Mouse (Mus musculus): ENCODE data around the gene Cox6b1. TPM values are rescaled to one million over a fixed set of nuclear protein-coding genes. Genes with fewer than 3 reads are reported as not detected.

Gene Cox6b1
- polyA plus RNA-seq, 1 experiment from 2014 or later: 1,037 TPM

- Histone ChIP-seq H3K36me3 (ENCODE audit: control insufficient read depth, insufficient read depth, low read length) (0 out of 2 replicates have a peak, but pooled peaks cover 3% of the 10 kb centered on the region), H3K9ac (ENCODE audit: low read depth, low read length) (no peak overlapping the region), H3K27me3 (ENCODE audit: control insufficient read depth, insufficient read depth, low read depth, low read length) (no peaks in the 10 kb centered on the region), H3K4me1 (ENCODE audit: control insufficient read depth, insufficient read depth, low read length) (peaks cover 16% of the 10 kb centered on the region), H3K4me2 (ENCODE audit: low read length) (no peak overlapping the region), H3K4me3 (ENCODE audit: low read depth, low read length) (no peak overlapping the region), H3K9me3 (replicated peaks; ENCODE audit: control insufficient read depth, low read length, poor library complexity, severe bottlenecking) (no peaks in the 10 kb centered on the region), H3K27ac (ENCODE audit: low read length) (no peak overlapping the region)
- ATAC-seq: no peak
- WGBS: 80% methylated on average over 9 of the region's 9 CpGs
Measured at GRCm38 (mm10) chr7:30590927-30591604, 34.9 kb downstream of the Cox6b1 start.

GRCm38 (mm10) chr7:30589435-30590301 lies 36.3 kb downstream of the Cox6b1 start:
- 29% methylated on average over 40 of the region's 40 CpGs for WGBS
- Histone ChIP-seq H3K27me3 (ENCODE audit: control insufficient read depth, insufficient read depth, low read depth, low read length) (no peaks in the 10 kb centered on the region), H3K9ac (ENCODE audit: low read depth, low read length) (peak overlapping the region; percentile 94), H3K9me3 (replicated peaks; ENCODE audit: control insufficient read depth, low read length, poor library complexity, severe bottlenecking) (no peaks in the 10 kb centered on the region), H3K4me3 (ENCODE audit: low read depth, low read length) (peak overlapping the region; percentile 94), H3K27ac (ENCODE audit: low read length) (peak overlapping the region; percentile 93), H3K4me2 (ENCODE audit: low read length) (peak overlapping the region; percentile 66), H3K4me1 (ENCODE audit: control insufficient read depth, insufficient read depth, low read length) (peaks cover 16% of the 10 kb centered on the region), H3K36me3 (ENCODE audit: control insufficient read depth, insufficient read depth, low read length) (peaks cover 11% of the 10 kb centered on the region; the same call in 1 of the 2 replicates)
- peak; percentile 74 for ATAC-seq

GRCm38 (mm10) chr7:30588676-30589434 lies 37.1 kb downstream of the Cox6b1 start, which contains the start of gene Kmt2b:
Gene Kmt2b (minus strand): TSS chr7:30588726.
- Histone ChIP-seq H3K4me2 (ENCODE audit: low read length) (peak within 1 kb of the TSS; percentile 94), H3K27me3 (ENCODE audit: control insufficient read depth, insufficient read depth, low read depth, low read length) (no peaks in the 10 kb centered on the region), H3K4me3 (ENCODE audit: low read depth, low read length) (peak within 1 kb of the TSS; percentile 94), H3K36me3 (ENCODE audit: control insufficient read depth, insufficient read depth, low read length) (peaks cover 19% of the 10 kb centered on the region; the same call in 1 of the 2 replicates), H3K27ac (ENCODE audit: low read length) (peak within 1 kb of the TSS; percentile 93), H3K9ac (ENCODE audit: low read depth, low read length) (peak within 1 kb of the TSS; percentile 94), H3K9me3 (replicated peaks; ENCODE audit: control insufficient read depth, low read length, poor library complexity, severe bottlenecking) (no peaks in the 10 kb centered on the region), H3K4me1 (ENCODE audit: control insufficient read depth, insufficient read depth, low read length) (peaks cover 16% of the 10 kb centered on the region)
- peak; percentile 96 for ATAC-seq
- 0% methylated on average over 53 of the region's 68 CpGs for WGBS

- H3K36me3 ChIP-seq (ENCODE audit: control insufficient read depth, insufficient read depth, low read length): peaks cover 27% of the 10 kb centered on the region; the same call in 1 of the 2 replicates
- H3K9ac ChIP-seq (ENCODE audit: low read depth, low read length): peak overlapping the region; percentile 94
- H3K27ac ChIP-seq (ENCODE audit: low read length): peak overlapping the region; percentile 93
- H3K27me3 ChIP-seq (ENCODE audit: control insufficient read depth, insufficient read depth, low read depth, low read length): no peaks in the 10 kb centered on the region
- peak; percentile 44 for ATAC-seq
- 1% methylated on average over 41 of the region's 67 CpGs for WGBS
- peaks cover 16% of the 10 kb centered on the region for H3K4me1 ChIP-seq (ENCODE audit: control insufficient read depth, insufficient read depth, low read length)
- H3K4me3 ChIP-seq (ENCODE audit: low read depth, low read length): peak overlapping the region; percentile 94
- peak overlapping the region; percentile 94 for H3K4me2 ChIP-seq (ENCODE audit: low read length)
- no peaks in the 10 kb centered on the region for H3K9me3 ChIP-seq (replicated peaks; ENCODE audit: control insufficient read depth, low read length, poor library complexity, severe bottlenecking)
Measured at GRCm38 (mm10) chr7:30587842-30588667, 37.9 kb downstream of the Cox6b1 start.

- ATAC-seq: no peak
- Histone ChIP-seq H3K9ac (ENCODE audit: low read depth, low read length) (no peak overlapping the region), H3K4me2 (ENCODE audit: low read length) (peak overlapping the region; percentile 94; the same call in 1 of the 2 replicates), H3K9me3 (replicated peaks; ENCODE audit: control insufficient read depth, low read length, poor library complexity, severe bottlenecking) (no peaks in the 10 kb centered on the region), H3K36me3 (ENCODE audit: control insufficient read depth, insufficient read depth, low read length) (peaks cover 40% of the 10 kb centered on the region), H3K27me3 (ENCODE audit: control insufficient read depth, insufficient read depth, low read depth, low read length) (no peaks in the 10 kb centered on the region), H3K4me3 (ENCODE audit: low read depth, low read length) (no peak overlapping the region), H3K27ac (ENCODE audit: low read length) (no peak overlapping the region), H3K4me1 (ENCODE audit: control insufficient read depth, insufficient read depth, low read length) (peaks cover 16% of the 10 kb centered on the region)
- WGBS: 88% methylated on average over 28 of the region's 28 CpGs
Measured at GRCm38 (mm10) chr7:30586455-30587020, 39.4 kb downstream of the Cox6b1 start.

GRCm38 (mm10) chr7:30585170-30585569 lies 40.8 kb downstream of the Cox6b1 start:
- H3K4me2 ChIP-seq (ENCODE audit: low read length): no peak overlapping the region
- 92% methylated on average over 7 of the region's 7 CpGs for WGBS
- H3K27ac ChIP-seq (ENCODE audit: low read length): no peak overlapping the region
- no peak overlapping the region for H3K4me3 ChIP-seq (ENCODE audit: low read depth, low read length)
- H3K9me3 ChIP-seq (replicated peaks; ENCODE audit: control insufficient read depth, low read length, poor library complexity, severe bottlenecking): no peaks in the 10 kb centered on the region
- no peaks in the 10 kb centered on the region for H3K27me3 ChIP-seq (ENCODE audit: control insufficient read depth, insufficient read depth, low read depth, low read length)
- peaks cover 49% of the 10 kb centered on the region for H3K36me3 ChIP-seq (ENCODE audit: control insufficient read depth, insufficient read depth, low read length)
- ATAC-seq: no peak
- H3K4me1 ChIP-seq (ENCODE audit: control insufficient read depth, insufficient read depth, low read length): peaks cover 16% of the 10 kb centered on the region
- no peak overlapping the region for H3K9ac ChIP-seq (ENCODE audit: low read depth, low read length)

- 94% methylated on average over 10 of the region's 10 CpGs for WGBS
- H3K9ac ChIP-seq (ENCODE audit: low read depth, low read length): no peak overlapping the region
Measured at GRCm38 (mm10) chr7:30584339-30584738, 41.6 kb downstream of the Cox6b1 start.

GRCm38 (mm10) chr7:30581547-30581946 lies 44.4 kb downstream of the Cox6b1 start:
- WGBS: 95% methylated on average over 16 of the region's 16 CpGs
- peaks cover 81% of the 10 kb centered on the region for H3K36me3 ChIP-seq (ENCODE audit: control insufficient read depth, insufficient read depth, low read length)

More at GRCm38 (mm10) chr7:30584339-30584738, 41.6 kb downstream of the Cox6b1 start:
- ATAC-seq: no peak
- H3K4me2 ChIP-seq (ENCODE audit: low read length): no peak overlapping the region
- H3K27ac ChIP-seq (ENCODE audit: low read length): no peak overlapping the region
- no peak overlapping the region for H3K4me3 ChIP-seq (ENCODE audit: low read depth, low read length)
- no peaks in the 10 kb centered on the region for H3K9me3 ChIP-seq (replicated peaks; ENCODE audit: control insufficient read depth, low read length, poor library complexity, severe bottlenecking)
- peaks cover 57% of the 10 kb centered on the region for H3K36me3 ChIP-seq (ENCODE audit: control insufficient read depth, insufficient read depth, low read length)
- H3K4me1 ChIP-seq (ENCODE audit: control insufficient read depth, insufficient read depth, low read length): peaks cover 11% of the 10 kb centered on the region
- H3K27me3 ChIP-seq (ENCODE audit: control insufficient read depth, insufficient read depth, low read depth, low read length): no peaks in the 10 kb centered on the region

More at GRCm38 (mm10) chr7:30581547-30581946, 44.4 kb downstream of the Cox6b1 start:
- no peak for ATAC-seq
- H3K4me2 ChIP-seq (ENCODE audit: low read length): no peak overlapping the region
- H3K27ac ChIP-seq (ENCODE audit: low read length): no peak overlapping the region
- H3K4me3 ChIP-seq (ENCODE audit: low read depth, low read length): no peak overlapping the region
- no peaks in the 10 kb centered on the region for H3K27me3 ChIP-seq (ENCODE audit: control insufficient read depth, insufficient read depth, low read depth, low read length)
- no peaks in the 10 kb centered on the region for H3K4me1 ChIP-seq (ENCODE audit: control insufficient read depth, insufficient read depth, low read length)
- H3K9ac ChIP-seq (ENCODE audit: low read depth, low read length): no peak overlapping the region
- no peaks in the 10 kb centered on the region for H3K9me3 ChIP-seq (replicated peaks; ENCODE audit: control insufficient read depth, low read length, poor library complexity, severe bottlenecking)
